Mouse (Mus musculus) erythroblast, embryonic 14.5 days (primary cell): Measurements from ENCODE around the gene Slc22a4.

ENCODE experiments used
- GATA1 ChIP-seq: IDR thresholded peaks from 2 replicates; pipeline ENCODE4 v1.6.1; 2012; ENCODE audit warnings: low read length, inconsistent platforms, mixed read lengths
- TAL1 ChIP-seq: IDR thresholded peaks from 3 replicates; pipeline ENCODE4 v1.6.1; 2012; ENCODE audit warnings: low read length, inconsistent platforms, mixed read lengths

DNA sequence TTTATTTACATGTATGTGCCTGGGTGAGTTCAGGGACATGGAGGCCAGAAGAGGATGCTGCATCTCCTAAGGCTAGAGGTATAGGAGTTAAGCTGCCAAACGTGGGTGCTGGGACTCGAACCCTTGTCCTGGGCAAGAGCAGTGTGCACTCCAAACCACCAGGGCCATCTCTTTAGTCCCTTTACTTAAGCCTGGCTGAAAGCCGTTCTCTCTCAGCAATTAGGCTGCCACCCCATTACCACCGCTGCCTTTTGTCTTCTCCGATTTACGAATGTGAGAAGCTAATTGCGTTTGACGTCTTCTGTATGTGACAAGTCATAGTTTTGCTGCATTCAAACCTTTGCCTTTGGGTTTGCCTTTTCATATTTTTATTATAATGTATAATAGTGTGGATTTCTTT lies 11.8 kb downstream of the Slc22a4 start:
- no peak for TF ChIP-seq GATA1
- no peak for TF ChIP-seq TAL1
